Mouse (Mus musculus): ENCODE results near the gene Rhot2. TPM values are rescaled to one million over a fixed set of nuclear protein-coding genes. Genes with fewer than 3 reads are reported as not detected.

Gene Rhot2
- polyA plus RNA-seq, 1 experiment from 2014 or later: 7.1 TPM

DNA sequence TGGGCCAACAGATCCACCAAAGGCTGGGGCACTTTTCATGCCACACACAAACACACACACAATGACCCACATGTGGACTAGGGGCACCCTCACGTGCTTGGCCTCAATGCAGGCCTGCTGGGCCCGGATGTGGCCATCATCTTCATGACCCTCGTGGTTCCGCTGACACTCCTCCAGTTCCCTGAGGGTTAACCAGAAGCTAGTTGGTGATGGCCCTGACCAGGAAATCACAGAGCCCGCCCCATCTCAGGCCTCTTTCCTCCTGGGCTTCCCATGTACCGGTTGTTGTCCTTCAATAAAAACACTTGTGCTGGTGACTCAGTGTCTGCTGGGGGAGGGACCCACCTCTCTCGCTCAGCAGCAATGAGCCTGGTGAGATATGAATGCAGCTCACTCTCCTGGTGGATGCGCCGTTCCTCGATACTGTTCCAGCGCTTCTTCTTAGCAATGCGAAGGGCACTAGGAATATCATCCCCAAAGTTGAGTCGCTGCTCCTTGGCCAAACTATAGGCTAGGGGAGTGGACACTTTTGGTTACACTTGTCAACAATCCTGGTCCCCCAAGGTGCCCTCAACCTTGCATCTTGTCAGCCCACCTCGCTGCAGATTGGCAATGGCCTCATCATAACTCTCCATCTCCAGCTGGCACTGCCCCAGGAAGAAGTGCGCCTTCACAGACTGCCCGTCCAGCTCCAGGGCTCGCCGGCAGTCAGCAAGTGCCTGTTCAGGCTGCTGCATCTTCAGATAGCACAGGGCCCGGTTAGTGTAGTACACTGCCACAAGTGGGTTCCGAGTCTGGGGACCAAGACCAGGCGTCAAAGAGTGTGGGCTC lies 13.0 kb downstream of the Rhot2 start:
- WGBS: 59% methylated on average over 21 of the region's 21 CpGs
- Histone ChIP-seq H3K4me3 (ENCODE audit: low read depth, low read length) (peak overlapping the region; percentile 89), H3K9ac (replicated peaks; ENCODE audit: low read length) (peak overlapping the region; percentile 87), H3K4me1 (ENCODE audit: control insufficient read depth, insufficient read depth, low read length) (peaks cover 27% of the 10 kb centered on the region), H3K36me3 (replicated peaks; ENCODE audit: control insufficient read depth, insufficient read depth, low read depth, low read length) (peaks cover 2% of the 10 kb centered on the region), H3K4me2 (ENCODE audit: low read depth, low read length) (peak overlapping the region; percentile 75), H3K27ac (replicated peaks; ENCODE audit: low read depth, low read length) (no peak overlapping the region), H3K9me3 (replicated peaks; ENCODE audit: control insufficient read depth, low read length) (no peaks in the 10 kb centered on the region), H3K27me3 (ENCODE audit: control insufficient read depth, insufficient read depth, low read length) (no peaks in the 10 kb centered on the region)
- DNase-seq (ENCODE audit: low spot score) (no peak), ATAC-seq (replicated peaks; ENCODE audit: insufficient number of reproducible peaks, low FRiP score, low TSS enrichment, low read depth) (no peak)

DNA sequence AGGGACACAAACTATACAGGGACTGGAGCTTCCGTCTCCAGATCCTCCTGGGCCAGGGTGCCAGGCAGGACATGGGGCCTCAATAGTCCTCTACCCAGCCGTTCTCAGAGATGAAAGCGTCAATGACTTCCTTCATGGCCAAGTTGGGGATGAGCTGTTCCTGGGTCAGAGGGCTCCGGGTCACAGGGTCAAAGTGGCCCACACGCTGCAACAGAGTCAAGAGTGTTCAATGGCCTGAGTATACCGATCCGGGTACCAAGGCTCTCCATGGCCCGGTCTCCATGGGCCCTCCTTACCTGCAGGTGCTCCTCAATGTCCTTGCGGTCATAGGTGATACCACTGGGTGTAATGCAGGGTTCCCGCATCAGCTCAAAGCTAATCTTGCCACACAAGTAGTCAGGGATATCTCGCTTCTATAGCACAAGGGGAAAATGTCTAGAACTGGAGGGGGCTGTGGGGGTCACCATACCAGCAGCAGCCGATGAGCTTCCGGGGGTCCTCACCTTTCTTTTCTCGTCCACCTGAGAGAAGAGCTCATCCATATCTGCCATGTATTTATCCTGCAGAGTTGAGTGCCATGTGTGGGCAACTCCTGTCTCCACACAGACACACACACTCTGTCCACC lies 13.7 kb downstream of the Rhot2 start:
- peak overlapping the region; percentile 75 for H3K4me2 ChIP-seq (ENCODE audit: low read depth, low read length)
- ATAC-seq (replicated peaks; ENCODE audit: insufficient number of reproducible peaks, low FRiP score, low TSS enrichment, low read depth): no peak

GRCm38 (mm10) chr17:25830200-25830753 lies 14.4 kb downstream of the Rhot2 start:
- Histone ChIP-seq H3K4me1 (ENCODE audit: control insufficient read depth, insufficient read depth, low read length) (peaks cover 23% of the 10 kb centered on the region), H3K27ac (replicated peaks; ENCODE audit: low read depth, low read length) (no peak overlapping the region), H3K9ac (replicated peaks; ENCODE audit: low read length) (no peak overlapping the region), H3K4me3 (ENCODE audit: low read depth, low read length) (no peak overlapping the region), H3K27me3 (ENCODE audit: control insufficient read depth, insufficient read depth, low read length) (no peaks in the 10 kb centered on the region), H3K9me3 (replicated peaks; ENCODE audit: control insufficient read depth, low read length) (no peaks in the 10 kb centered on the region), H3K36me3 (replicated peaks; ENCODE audit: control insufficient read depth, insufficient read depth, low read depth, low read length) (peaks cover 2% of the 10 kb centered on the region), H3K4me2 (ENCODE audit: low read depth, low read length) (peak overlapping the region; percentile 42; the same call in 1 of the 2 replicates)
- 89% methylated on average over 4 of the region's 4 CpGs for WGBS
- no peak for ATAC-seq (replicated peaks; ENCODE audit: insufficient number of reproducible peaks, low FRiP score, low TSS enrichment, low read depth)
- no peak for DNase-seq (ENCODE audit: low spot score)

More for the DNA sequence above, 13.7 kb downstream of the Rhot2 start:
- Histone ChIP-seq H3K27ac (replicated peaks; ENCODE audit: low read depth, low read length) (no peak overlapping the region), H3K4me1 (ENCODE audit: control insufficient read depth, insufficient read depth, low read length) (peaks cover 23% of the 10 kb centered on the region), H3K9ac (replicated peaks; ENCODE audit: low read length) (no peak overlapping the region), H3K36me3 (replicated peaks; ENCODE audit: control insufficient read depth, insufficient read depth, low read depth, low read length) (peaks cover 2% of the 10 kb centered on the region), H3K27me3 (ENCODE audit: control insufficient read depth, insufficient read depth, low read length) (no peaks in the 10 kb centered on the region), H3K4me3 (ENCODE audit: low read depth, low read length) (peak overlapping the region; percentile 89; the same call in 1 of the 2 replicates), H3K9me3 (replicated peaks; ENCODE audit: control insufficient read depth, low read length) (no peaks in the 10 kb centered on the region)
- WGBS: 84% methylated on average over 14 of the region's 14 CpGs
- DNase-seq (ENCODE audit: low spot score): no peak

DNA sequence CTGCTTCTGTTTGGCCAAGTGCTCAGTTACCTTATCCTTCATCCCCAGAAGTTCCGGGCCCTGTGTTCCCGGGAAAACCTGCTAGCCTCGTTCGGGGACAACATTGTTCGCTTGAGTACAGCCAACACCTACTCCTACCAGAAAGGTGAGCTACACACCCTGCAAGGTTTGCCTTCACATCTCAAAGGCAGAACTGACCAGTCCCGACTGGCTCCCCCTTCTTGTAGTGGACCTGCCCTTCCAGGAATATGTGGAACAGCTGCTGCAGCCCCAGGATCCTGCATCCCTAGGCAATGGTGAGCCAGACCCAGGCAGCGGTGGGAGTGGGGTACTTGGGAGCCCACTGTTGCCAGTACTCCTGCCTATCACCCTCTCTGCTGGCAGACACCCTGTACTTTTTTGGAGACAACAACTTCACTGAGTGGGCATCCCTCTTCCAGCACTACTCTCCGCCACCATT lies 15.1 kb downstream of the Rhot2 start:
- ATAC-seq (replicated peaks; ENCODE audit: insufficient number of reproducible peaks, low FRiP score, low TSS enrichment, low read depth) (no peak), DNase-seq (ENCODE audit: low spot score) (no peak)
- Histone ChIP-seq H3K27me3 (ENCODE audit: control insufficient read depth, insufficient read depth, low read length) (no peaks in the 10 kb centered on the region), H3K9ac (replicated peaks; ENCODE audit: low read length) (peak overlapping the region; percentile 80), H3K36me3 (replicated peaks; ENCODE audit: control insufficient read depth, insufficient read depth, low read depth, low read length) (no peaks in the 10 kb centered on the region; the same call in none of the 2 replicates), H3K4me1 (ENCODE audit: control insufficient read depth, insufficient read depth, low read length) (peaks cover 20% of the 10 kb centered on the region), H3K4me2 (ENCODE audit: low read depth, low read length) (peak overlapping the region; percentile 42), H3K27ac (replicated peaks; ENCODE audit: low read depth, low read length) (no peak overlapping the region), H3K9me3 (replicated peaks; ENCODE audit: control insufficient read depth, low read length) (no peaks in the 10 kb centered on the region), H3K4me3 (ENCODE audit: low read depth, low read length) (peak overlapping the region; percentile 53)
- WGBS: 39% methylated on average over 8 of the region's 8 CpGs

GRCm38 (mm10) chr17:25828712-25829557 lies 15.7 kb downstream of the Rhot2 start, which contains the start of gene Jmjd8:
Jmjd8 (plus strand) TSS chr17:25828867.
- no peaks in the 10 kb centered on the region; the same call in none of the 2 replicates for H3K36me3 ChIP-seq (replicated peaks; ENCODE audit: control insufficient read depth, insufficient read depth, low read depth, low read length)
- H3K9me3 ChIP-seq (replicated peaks; ENCODE audit: control insufficient read depth, low read length): no peaks in the 10 kb centered on the region
- peak within 1 kb of the TSS; percentile 42 for H3K4me2 ChIP-seq (ENCODE audit: low read depth, low read length)
- H3K9ac ChIP-seq (replicated peaks; ENCODE audit: low read length): peak within 1 kb of the TSS; percentile 80
- H3K27me3 ChIP-seq (ENCODE audit: control insufficient read depth, insufficient read depth, low read length): no peaks in the 10 kb centered on the region
- peak within 1 kb of the TSS; percentile 68 for H3K27ac ChIP-seq (replicated peaks; ENCODE audit: low read depth, low read length)
- H3K4me1 ChIP-seq (ENCODE audit: control insufficient read depth, insufficient read depth, low read length): peaks cover 20% of the 10 kb centered on the region
- WGBS: 1% methylated on average over 32 of the region's 32 CpGs
- peak within 1 kb of the TSS; percentile 53 for H3K4me3 ChIP-seq (ENCODE audit: low read depth, low read length)
- ATAC-seq (replicated peaks; ENCODE audit: insufficient number of reproducible peaks, low FRiP score, low TSS enrichment, low read depth) (peak; percentile 20; the same call in 1 of the 2 replicates), DNase-seq (ENCODE audit: low spot score) (peak; percentile 84)

DNA sequence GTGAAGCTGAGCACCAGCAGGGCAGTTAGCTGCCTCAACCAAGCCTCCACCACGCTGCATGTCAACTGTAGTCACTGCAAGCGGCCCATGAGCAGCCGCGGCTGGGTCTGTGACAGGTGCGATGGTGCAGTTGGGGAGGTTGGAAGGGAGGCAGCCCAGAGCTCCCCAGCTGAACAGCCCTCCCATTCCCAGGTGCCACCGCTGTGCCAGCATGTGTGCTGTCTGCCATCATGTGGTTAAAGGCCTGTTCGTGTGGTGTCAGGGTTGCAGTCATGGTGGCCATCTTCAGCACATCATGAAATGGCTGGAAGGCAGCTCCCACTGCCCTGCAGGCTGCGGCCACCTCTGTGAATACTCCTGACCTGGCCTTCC lies 16.4 kb downstream of the Rhot2 start:
- WGBS: 84% methylated on average over 8 of the region's 8 CpGs
- Histone ChIP-seq H3K4me1 (ENCODE audit: control insufficient read depth, insufficient read depth, low read length) (peaks cover 18% of the 10 kb centered on the region), H3K27me3 (ENCODE audit: control insufficient read depth, insufficient read depth, low read length) (no peaks in the 10 kb centered on the region), H3K9ac (replicated peaks; ENCODE audit: low read length) (peak overlapping the region; percentile 80; the same call in 1 of the 2 replicates), H3K9me3 (replicated peaks; ENCODE audit: control insufficient read depth, low read length) (no peaks in the 10 kb centered on the region), H3K27ac (replicated peaks; ENCODE audit: low read depth, low read length) (no peak overlapping the region), H3K4me3 (ENCODE audit: low read depth, low read length) (no peak overlapping the region), H3K36me3 (replicated peaks; ENCODE audit: control insufficient read depth, insufficient read depth, low read depth, low read length) (no peaks in the 10 kb centered on the region; the same call in none of the 2 replicates), H3K4me2 (ENCODE audit: low read depth, low read length) (peak overlapping the region; percentile 42)
- no peak for ATAC-seq (replicated peaks; ENCODE audit: insufficient number of reproducible peaks, low FRiP score, low TSS enrichment, low read depth)
- no peak for DNase-seq (ENCODE audit: low spot score)

- peaks cover 18% of the 10 kb centered on the region for H3K4me1 ChIP-seq (ENCODE audit: control insufficient read depth, insufficient read depth, low read length)
- WGBS: 95% methylated on average over 22 of the region's 22 CpGs
- H3K4me3 ChIP-seq (ENCODE audit: low read depth, low read length): no peak overlapping the region
- H3K9ac ChIP-seq (replicated peaks; ENCODE audit: low read length): no peak overlapping the region
- H3K27ac ChIP-seq (replicated peaks; ENCODE audit: low read depth, low read length): no peak overlapping the region
- H3K36me3 ChIP-seq (replicated peaks; ENCODE audit: control insufficient read depth, insufficient read depth, low read depth, low read length): no peaks in the 10 kb centered on the region; the same call in none of the 2 replicates
- ATAC-seq (replicated peaks; ENCODE audit: insufficient number of reproducible peaks, low FRiP score, low TSS enrichment, low read depth) (no peak), DNase-seq (ENCODE audit: low spot score) (no peak)
- H3K9me3 ChIP-seq (replicated peaks; ENCODE audit: control insufficient read depth, low read length): no peaks in the 10 kb centered on the region
- no peaks in the 10 kb centered on the region for H3K27me3 ChIP-seq (ENCODE audit: control insufficient read depth, insufficient read depth, low read length)
- H3K4me2 ChIP-seq (ENCODE audit: low read depth, low read length): no peak overlapping the region
Observed at GRCm38 (mm10) chr17:25827546-25828222, 17.0 kb downstream of the Rhot2 start.
